Mouse (Mus musculus) skeletal muscle tissue, adult 2 months (tissue): Measurements from ENCODE around the gene Gipr.

Experiments
- DNase-seq: peaks from one replicate; pipeline ENCODE4 v3.0.0-alpha.2; 2012; ENCODE audit warnings: low read depth, low spot score

The Gipr gene

DNA sequence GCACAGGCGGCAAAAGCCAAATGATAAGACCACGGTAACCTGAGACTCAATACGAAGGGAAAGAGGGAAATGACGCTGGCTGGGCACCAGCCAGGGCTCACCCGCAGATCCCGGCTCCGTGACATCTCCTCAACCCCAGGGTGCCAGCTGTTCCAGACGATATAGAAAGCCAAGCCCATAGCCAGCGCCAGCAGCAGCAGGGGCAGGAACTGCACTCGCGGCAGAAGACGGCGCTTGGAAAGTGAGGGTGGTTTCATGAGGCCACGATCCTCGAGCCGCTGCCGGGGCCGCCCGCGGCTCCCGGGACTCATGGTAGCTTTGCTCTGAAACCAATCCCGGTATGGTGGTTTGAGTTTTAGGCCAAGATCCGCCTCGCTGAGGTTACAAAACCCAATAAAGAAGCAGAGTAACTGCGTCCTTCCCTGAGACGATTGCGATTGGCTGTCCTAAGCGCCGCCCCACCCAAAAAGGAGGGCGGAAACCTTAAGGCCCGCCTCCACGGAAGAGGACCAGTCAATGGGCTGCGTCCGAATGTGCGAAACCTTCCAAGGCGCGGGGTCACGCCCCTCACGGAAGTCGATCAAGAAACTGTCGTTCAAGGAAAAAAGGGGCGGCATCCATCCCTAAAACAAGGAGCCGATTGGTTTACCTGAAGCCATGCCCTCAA, 16.9 kb downstream of the Gipr start, which contains the start of gene Qpctl:
Gene Qpctl, minus strand, starts transcription at position 417 of the 667 bp plus-strand sequence.
- peak; percentile 98 for DNase-seq

DNA sequence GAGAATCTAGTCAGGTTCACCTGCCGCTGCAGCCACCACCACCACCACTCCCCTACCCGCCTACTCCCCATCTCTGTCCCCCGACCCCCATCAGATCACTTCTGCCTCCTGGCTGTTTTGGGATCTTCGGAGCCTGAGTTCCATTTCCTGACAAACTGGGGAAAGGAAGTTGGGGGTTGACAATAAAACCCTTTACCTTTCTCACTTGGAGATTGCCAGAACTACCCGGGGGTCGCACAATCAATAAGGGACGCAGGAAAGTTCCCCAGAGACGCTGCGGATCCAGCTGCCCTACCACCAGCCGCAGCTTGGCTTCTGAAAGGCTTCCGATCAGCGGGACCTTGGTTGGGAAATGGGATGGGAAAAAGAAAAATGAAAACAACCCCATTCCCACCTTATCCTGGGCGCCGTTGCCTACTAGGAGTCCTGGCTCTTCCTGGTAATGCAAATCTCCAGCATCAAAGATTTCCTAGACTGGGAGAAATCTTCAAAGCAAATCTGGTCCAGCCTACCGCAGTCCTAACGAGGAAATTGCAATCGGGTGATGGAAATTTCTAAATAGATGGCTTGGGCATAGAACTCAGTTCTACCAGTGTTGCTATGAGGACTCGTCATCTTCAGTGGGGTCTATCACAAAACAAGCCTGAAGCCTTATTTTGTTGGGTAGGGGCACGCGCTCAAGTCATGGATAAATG, 17.6 kb downstream of the Gipr start:
- DNase-seq = no peak

DNA sequence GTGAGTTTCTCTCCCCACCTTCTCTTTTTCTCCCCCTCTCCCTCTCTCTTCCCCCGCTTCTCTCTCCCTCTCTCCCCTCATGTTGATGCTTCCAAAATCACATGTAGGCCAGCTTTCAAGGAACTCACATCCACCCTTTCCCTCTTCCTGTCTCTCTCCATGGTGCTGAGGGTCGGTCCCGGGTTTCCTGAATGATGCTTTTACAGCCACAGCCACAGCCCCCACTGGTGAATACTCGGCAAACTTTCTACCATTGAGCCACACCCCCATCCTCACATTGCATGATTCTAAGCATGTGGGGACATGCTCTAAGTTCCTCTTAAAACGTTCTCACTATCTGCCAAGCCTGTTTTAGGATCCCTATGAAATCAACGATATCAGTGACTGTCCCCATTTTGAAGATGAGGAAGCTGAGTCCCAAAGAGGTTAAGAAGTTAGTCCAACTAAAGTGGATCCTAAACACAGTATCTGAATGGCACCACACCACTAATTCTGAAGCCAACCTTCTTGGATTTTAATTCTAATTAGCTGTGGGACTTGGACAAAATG, 18.4 kb downstream of the Gipr start:
- no peak for DNase-seq

DNA sequence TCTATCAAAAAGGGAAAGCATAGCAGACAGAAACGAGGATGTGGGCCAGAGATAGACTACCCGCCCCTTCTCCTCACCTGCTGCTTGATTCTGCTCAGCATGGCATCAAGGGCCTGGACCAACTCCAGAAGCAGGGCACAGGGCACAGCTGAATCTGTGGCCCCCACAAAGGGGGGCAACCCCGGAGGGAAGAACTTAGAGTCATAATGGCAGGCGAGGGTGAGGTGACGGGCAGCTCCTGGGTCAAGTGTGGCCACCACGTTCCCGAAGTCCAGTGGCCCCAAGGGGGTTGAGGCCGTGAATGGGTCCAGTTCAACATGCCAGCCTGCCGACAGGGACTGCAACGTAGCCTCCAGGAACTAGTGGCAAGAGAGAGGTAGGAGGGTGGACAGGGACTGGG, 19.1 kb downstream of the Gipr start:
- DNase-seq = no peak

DNA sequence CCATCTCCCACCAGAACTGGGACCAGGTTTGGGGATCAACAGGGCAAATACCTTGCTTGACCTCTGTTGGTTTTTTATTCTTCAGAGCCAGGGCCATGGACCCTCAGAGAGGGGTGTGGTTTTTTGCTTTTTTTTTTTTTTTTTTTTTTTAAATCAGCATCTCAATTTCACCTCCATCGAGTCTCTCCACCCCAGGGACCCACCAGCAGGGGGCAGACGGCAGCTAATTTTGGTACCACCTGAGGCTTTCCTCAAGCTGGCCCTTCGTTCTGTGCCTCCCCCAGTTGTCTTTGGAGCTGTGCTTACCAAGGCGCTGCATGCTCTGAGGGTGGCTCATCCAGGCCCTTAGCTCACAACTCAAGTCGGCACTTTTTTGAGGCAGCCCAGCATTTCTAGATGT, 28.5 kb downstream of the Gipr start:
- no peak for DNase-seq

DNA sequence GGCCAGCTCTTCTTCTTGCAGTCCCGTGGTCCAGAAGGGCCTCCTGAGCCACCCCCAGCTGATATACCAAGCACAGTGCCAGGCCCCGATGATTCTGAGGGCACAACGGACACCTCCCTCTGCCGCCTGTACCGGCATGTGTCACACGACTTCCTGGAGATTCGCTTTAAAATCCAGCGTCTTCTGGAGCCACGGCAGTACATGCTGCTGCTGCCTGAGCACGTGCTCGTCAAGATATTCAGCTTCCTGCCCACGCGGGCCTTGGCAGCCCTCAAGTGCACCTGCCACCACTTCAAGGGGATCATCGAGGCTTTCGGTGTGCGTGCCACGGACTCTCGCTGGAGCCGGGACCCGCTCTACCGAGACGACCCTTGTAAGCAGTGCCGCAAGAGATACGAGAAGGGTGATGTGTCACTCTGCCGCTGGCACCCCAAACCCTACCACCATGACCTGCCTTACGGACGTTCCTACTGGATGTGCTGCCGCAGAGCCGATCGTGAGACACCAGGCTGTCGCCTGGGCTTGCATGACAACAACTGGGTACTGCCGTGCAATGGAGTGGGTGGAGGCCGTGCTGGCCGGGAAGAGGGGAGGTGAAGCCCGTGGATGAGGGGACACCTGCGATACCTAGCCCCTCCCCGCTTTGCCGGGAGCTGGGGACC, 29.1 kb downstream of the Gipr start:
- no peak for DNase-seq

DNA sequence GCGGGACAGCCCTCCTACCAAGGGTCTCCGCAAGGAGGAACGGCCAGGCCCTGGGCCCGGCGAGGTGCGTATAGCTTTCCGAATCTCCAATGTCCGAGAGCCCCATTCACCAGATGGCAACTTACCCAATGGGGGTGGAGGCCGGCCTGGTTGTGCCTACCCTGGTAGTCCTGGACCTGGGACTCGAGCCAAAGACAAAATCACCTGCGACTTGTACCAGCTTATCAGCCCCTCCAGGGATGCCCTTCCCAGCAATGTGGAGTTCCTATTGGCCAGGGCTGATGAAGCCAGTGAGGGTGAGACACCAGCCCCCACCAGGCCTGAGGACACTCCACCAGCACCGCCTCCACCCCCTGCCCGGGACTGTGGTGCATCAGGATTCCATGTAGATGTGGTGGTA, 29.8 kb downstream of the Gipr start:
- DNase-seq = no peak

DNA sequence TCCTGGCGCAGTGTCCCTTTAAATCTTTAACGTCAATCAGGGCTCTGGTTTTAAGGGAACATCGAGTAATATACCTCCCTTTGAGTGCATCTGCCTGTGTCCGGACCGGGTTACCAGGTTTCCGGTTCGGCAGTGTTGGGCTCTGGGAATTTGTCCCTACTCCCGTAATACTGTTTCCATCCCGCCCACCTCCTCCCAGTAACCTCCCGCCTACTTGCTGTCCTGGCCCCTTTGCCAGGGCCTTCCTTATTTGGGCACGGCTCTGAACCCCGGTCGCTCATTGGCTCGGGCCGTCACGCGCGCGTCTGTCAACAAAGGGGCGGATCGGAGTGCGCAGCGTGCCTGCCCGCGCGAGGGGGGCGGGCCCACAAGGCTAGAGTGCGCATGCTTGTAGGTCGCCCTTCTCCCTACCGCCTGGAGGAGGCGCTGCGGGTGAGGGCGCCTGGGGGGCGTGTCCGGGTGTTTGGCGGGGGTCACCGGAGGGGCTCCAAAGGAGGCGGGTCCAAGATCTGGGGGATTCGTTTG, 34.5 kb downstream of the Gipr start:
- DNase-seq = peak; percentile 98

DNA sequence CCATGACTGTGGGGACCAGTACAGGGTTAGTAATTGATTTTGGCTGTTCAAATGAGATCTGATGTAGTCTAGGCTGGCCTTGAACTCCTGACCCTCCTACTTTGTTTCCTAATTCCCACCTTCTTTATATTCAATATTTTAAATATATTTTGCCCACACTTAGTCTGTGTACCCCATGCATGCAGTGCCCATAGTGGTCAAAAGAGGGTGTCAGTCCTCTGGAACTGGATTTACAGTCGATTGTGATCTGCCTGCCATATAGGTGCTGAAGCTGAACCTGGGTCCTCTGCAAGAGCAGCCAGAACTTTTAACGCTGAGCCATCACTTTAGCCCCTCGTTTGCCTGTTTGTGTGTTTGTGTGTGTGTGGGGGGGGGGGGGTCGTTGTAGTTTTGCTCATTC, 35.3 kb downstream of the Gipr start:
- DNase-seq = no peak

DNA sequence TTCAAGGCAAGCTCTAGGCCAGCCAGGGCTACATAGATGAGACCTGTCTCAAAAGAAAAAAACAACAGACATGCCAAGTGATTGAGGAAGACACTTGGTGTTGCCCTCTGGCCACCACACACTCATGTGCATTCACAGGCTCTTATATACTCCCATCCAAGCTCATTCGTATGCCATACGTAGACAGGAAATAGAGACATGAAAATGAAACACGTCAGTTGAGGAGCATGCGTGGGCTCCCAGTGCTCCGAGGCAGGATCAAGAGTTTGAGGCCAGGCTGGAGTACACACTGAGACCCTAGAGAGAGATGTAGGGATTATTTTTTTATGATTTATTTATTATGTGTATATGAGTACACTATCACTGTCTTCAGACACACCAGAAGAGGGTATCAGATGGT, 36.5 kb downstream of the Gipr start:
- no peak for DNase-seq

DNA sequence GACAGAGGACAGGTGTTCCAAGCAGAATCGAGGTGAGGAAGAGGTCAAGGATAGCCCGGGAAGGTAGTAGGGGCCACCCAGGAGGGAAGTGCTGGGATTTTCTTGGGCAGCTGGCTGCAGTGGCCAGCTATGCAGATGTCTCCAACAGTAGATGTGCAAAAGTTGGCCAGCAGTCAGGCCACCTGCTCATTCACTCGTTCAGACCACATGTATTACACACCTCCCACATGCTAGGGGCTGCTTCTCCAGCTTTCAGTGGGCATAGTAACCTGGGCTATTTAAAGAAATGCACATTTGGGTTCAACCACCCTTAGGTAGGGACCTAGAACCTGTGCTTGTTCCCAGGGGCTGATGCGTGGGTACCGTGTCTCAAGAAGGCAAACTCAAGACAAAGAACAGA, 38.2 kb downstream of the Gipr start:
- no peak for DNase-seq

DNA sequence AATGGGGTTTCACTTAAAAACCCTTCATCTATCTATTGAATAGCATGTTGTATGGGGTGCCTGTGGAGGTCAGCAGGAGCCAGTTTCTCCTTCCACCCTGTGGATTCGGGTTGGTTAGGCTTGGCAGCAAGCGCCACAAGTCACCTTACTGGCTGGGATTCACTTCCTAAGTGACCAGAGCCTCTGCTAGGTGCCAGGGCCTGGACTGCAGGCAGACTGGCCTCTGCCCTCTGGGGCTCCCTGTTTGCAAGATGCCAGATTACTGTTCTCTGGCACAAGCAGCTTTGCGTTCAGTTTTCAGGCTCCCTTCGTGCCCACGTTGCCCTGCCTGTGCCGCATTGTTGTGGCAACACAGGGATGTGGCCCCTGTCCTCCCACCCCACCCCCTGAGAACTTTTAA, 41.2 kb downstream of the Gipr start:
- no peak for DNase-seq

DNA sequence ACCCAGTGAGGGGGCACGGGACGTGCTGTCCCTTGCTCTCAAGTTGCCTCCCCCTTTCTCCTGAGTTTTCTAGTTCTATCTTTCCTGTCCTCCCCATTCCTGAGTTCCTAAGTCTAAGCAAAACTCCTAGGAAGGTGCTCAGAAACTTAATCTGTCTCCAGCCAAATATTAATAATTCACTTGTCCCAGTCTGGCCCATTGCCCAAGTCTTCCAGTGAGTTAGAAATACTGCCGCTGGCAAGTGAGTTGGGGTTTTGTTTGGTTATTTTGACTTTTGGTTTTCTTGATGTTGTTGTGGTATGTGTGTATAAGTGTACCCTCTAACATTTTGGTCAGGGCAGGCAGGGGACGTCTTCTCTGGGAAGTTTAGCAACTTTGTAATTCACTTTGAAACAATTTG, 44.2 kb downstream of the Gipr start:
- no peak for DNase-seq

DNA sequence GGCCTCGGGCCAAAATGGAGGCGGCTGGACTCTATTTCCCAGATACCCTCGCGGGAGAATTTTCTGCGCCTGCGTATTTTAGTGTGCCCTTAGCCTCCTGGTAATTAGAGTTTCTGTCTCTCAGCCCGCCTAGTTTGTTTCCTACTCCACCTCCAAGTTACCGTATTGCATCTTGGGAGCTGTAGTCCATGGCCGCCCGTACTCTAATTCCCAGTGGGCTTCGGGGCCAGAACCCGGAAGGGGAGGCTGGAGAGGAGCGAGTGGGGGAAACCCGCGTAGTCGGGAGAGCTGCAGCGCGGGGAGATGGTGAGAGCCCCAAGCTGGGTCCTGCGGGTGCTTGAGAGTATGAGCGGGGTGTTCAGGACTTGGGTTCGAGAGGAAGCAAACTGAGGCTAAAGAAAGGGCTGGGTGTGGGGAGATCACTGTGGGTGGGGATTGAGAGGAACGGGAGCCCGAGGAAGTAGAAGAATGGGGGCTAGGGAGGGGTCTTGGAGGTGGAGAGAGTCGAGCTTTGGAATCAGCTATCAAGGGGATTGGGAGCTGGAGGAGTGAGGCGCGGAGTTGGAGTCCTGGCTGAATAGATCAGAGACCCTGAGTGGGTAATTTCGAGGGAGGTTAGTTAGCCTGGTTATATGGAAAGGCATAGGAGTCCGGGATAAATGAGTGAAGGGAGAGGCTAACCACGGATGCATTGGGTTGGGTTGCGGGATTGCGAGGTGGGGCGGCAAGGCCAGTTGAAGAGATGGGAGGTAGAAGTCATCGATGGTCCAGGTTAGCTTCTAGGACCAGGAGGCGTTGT, 46.1 kb downstream of the Gipr start, which contains the start of gene Fbxo46:
Gene Fbxo46, plus strand, starts transcription at position 229 of the 799 bp plus-strand sequence.
- DNase-seq = peak; percentile 94

DNA sequence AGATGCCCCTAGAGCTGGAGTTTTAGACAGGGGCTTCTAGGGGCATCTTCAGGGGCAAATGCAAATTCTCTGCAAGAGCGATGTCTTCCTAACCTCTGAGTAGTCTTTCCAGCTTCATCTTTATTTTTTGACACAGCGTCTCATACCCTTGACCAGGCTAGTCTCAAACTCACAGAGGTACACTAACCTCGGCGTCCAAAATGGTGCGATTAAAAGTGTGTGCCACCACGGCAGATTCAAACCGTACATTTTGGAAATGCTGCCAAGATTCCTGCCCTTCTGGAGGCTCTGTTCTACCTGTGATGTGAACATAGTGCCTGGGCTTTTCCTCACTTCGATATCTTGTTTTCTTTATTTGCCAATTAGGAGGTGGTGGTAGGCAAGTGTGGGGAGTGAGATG, 46.8 kb downstream of the Gipr start:
- no peak for DNase-seq

DNA sequence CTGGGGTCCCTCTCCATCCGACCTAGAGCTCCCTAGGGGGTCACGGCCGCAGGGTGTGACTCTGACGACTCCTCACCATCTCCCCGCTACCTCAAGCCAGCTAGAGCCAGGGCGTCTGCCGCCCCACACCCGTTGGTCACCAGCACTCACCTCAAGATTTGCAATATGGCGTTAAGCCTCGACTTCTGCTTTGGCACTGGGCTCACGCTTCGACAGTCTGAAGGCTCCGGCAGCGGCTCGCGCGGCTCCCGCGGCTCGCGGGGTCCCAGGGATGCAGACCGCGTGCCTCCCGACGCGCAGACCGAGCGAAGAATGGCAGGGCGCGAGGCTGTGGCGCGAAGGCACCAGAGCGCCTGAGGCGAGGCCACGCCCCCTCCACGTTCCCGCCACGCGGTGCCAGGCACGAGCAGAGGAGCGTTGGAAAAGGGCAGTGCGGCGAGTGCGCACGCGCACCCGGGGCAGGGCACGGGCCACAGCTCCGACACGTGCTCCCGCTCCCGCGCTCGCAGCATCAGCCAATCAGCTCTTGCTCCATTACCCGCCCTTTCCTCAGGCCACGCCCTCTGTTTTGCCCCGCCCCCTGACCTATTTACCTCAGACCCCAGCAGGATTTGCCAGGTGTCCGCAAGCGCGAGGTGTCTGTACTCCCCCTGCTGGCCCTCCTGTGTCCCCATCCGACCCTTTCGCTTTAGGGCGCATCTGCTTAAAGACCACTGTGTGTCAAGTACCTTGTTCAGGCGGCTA, 47.7 kb downstream of the Gipr start, which contains the start of gene Gm4969:
Gene Gm4969, minus strand, starts transcription at position 341 of the 744 bp plus-strand sequence.
- no peak for DNase-seq

DNA sequence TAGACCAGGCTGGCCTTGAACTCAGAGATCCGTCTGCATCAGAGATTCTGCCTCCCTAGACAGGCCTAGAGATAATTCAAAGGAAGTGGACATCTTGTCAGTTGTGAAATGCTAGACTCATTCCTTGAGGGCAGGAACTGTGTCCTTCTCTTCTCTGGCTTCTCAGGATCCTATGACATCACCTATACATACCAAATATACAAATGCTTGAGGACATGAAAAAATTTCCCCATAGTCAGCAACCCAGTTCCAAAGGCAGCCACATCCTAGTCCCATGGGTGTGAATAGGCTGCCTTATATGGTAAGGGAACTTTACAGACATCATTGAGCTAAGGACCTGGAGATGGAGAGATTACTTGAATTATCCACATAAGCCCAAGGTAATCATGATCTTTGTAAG, 56.4 kb downstream of the Gipr start:
- no peak for DNase-seq

DNA sequence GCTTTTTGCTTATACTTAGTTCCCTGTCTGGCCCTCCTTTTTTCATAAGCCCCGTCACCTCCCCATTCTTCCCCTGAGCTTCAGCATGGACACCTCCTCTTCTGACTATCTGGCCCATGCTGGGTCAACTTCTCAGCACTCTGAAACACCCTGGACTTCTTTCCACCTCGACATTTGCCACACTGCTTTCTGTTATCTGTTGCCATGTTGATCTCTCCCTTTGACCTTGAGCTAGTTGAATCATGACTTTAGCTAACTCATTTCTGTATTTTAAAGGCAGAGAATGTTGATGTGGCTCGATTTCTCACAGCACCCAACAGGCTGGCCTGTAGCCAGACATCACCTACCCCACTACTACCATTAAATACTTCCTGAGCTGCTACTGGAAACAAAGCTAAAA, 58.5 kb downstream of the Gipr start:
- no peak for DNase-seq
